Mouse (Mus musculus): ENCODE results near the gene Psen2.

The Psen2 gene

GRCm38 (mm10) chr1:180274725-180275308 lies 11.6 kb upstream of the Psen2 start:
- DNase-seq (ENCODE audit: extremely low spot score, low spot score), result no peak

GRCm38 (mm10) chr1:180269033-180269432 lies 5.8 kb upstream of the Psen2 start:
- no peak for DNase-seq (ENCODE audit: extremely low spot score, low spot score)

DNA sequence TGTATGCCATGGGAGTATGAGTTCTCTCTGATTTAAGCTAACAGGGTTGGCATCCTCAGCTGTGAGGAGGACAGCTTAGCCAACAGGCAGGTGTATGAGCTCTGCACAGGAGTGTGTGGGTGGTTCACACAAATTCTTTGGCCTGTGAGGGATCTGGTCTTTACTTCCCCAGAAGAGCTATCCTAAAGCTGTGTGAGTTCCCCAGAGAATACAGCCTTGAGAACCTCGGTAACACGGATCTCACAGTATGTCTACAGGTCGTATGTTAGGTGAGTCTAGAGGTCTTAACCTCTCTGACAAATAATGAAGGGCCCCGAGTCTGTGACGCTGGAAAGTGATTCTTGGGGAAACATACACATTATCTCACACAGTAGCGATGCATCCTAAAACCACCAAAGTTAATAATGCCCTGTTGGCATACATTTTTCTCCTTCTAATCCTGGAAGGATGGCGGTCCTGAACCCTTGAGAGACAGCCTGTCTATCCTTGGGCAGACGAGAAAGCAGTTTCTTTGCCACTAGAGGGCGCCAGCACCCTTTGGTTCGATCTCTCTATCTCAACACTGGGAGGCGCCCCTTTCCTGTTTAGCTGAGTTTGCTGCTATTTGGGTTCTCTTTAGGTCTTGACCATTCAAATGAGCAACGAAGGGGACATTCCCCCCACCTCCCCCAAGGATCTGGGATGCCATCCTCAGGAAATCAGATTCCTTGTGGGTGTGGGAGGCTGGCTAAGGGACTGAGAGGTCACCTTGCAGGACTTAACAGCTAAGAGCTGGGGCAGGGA lies 5.2 kb upstream of the Psen2 start:
- DNase-seq (ENCODE audit: extremely low spot score, low spot score), result peak; percentile 92

DNA sequence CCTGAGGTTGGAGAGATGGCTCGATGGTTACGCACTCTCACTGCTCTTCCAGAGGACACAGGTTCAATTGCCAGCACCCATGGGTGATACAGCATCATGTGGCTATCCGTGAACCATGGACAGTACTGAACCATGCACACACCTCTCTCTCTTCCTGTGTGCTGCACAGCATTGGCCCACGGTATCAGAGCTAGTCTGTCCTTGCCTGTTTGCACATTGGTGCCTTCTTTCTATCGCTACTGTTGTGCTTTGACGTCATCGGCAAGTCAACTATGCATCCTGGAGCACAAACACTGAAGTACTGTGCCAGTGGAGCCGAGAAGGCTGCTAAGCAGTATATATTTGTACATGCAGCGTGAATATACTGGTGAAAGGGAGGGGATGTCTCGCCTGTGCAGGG lies 3.9 kb upstream of the Psen2 start:
- DNase-seq (ENCODE audit: extremely low spot score, low spot score), result no peak

DNA sequence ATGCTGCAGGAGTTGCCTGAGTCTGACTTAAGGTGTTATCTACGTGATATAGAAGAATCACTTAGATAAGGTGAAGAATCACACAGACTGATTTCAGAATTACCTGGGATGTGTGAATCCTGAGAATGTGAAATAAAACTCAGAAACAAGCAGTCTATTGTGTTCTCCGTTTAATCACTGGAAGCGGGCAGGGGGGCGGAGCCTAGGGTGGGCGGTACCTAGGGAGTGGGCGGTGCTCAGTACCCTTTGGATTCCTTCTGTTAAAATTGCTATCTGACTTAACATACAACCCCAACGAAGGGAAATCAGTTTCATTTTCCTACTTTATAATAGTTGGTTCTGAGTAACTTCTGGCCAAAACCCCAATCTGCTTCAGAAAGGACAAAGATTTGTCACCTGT lies 2.2 kb upstream of the Psen2 start:
- DNase-seq (ENCODE audit: extremely low spot score, low spot score), result no peak

DNA sequence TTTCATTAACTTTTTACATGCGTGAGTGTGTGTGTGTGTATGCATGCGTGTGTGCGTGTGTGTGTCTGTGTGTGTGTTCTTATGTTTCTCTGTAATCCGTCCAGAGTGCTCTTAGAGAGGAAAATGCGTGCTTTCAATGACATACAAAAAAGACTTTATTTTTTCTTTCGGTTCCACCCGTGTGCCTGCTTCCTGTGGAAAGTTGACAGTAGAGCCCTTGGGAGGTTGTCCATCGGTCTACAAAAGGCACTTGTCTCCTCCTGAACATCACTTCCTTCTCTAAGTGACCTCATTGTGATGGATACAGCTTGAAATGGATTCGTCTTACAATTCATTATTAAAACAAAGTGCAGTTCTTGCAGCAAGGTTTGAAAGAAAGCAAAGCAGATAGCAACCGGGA lies 1.6 kb upstream of the Psen2 start:
- no peak for DNase-seq (ENCODE audit: extremely low spot score, low spot score)

- no peak for DNase-seq (ENCODE audit: extremely low spot score, low spot score)
Measured at GRCm38 (mm10) chr1:180264389-180264788, 1.2 kb upstream of the Psen2 start.

DNA sequence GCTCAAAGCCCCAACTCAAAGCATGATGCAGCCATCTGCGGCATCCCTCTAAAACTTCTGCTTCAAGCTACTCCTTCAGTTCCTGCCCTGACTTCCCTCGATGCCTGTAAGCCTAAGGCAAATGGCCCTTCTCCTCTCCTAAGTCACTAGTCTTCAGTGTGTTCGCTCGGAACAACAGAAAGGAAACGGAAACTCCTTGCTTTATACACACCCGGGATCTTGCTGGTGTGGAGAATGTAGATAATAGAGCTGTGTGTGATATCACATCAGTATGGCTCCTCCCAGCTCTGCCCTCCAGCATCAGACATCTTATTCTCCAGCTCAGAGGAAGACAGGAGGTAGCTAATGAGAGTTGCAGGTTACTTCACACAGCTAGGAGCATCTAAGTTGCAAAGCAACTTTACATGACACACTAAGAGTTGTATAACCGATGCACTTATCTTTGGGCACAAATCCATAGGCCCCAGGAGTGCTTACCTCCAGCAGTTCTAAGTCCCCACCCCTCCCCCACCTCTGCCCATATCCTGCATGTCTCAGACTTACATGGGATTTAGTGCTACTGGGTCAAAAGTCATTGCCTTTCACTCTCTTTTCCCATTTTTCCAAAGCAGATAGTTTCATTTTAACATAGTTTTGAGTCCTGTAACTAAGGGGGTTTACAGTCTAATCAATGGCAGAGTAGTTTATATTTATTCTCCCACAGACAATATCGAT lies 1.2 kb downstream of the Psen2 start:
- DNase-seq (ENCODE audit: extremely low spot score, low spot score), result no peak

GRCm38 (mm10) chr1:180261415-180261814 lies 1.8 kb downstream of the Psen2 start:
- no peak for DNase-seq (ENCODE audit: extremely low spot score, low spot score)

- no peak for DNase-seq (ENCODE audit: extremely low spot score, low spot score)
Measured at GRCm38 (mm10) chr1:180260886-180261285, 2.4 kb downstream of the Psen2 start.

DNA sequence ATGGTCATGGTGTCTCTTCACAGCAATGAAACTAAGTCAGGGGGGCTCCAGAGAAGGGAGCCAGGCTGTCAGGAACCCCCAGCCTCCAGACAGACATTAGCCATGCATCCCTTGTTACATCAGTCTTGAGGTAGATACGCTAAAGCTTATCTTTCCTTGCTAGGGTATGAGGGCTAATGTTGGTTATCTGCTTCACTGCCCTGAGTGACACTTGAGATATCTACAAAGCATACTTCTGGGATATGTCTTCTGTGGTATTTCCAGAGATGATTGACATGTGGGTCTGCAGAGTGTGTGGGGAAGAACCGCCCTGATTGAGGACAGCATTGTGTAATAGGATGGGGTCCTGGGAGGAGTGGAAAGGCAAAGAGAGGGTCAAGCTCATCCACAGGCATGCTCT lies 3.5 kb downstream of the Psen2 start:
- DNase-seq (ENCODE audit: extremely low spot score, low spot score), result no peak

GRCm38 (mm10) chr1:180257446-180257845 lies 5.8 kb downstream of the Psen2 start:
- DNase-seq (ENCODE audit: extremely low spot score, low spot score), result no peak

- DNase-seq (ENCODE audit: extremely low spot score, low spot score), result no peak
Measured at GRCm38 (mm10) chr1:180256866-180257265, 6.4 kb downstream of the Psen2 start.

DNA sequence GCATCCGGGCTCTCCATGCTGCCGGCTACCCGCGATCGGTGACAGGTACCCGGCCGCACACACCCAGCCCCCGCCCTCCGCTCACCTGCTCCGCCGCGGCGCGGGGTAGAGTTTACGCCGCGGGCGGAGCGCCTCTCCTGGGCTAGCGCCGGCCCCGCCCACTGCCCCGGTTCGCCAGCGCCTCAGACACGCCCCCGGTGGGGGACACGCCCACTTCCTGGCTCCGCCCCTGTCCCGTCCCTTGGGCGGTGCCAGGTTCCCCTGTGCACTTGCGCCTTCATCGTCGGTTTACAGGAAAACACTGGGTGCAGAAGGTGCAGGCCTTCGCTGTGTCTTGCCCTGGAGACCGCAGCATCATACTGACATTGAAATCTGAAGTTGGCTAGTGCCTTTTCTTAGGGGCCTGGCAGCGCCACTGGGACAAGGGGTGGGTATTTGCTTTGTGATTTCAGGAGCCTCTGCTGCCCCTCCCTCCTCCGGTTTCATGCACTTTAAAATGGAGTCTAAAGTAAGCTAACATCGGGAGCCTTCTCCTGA lies 7.0 kb downstream of the Psen2 start:
- peak; percentile 96 for DNase-seq (ENCODE audit: extremely low spot score, low spot score)

GRCm38 (mm10) chr1:180255294-180256117 lies 7.7 kb downstream of the Psen2 start:
- DNase-seq (ENCODE audit: extremely low spot score, low spot score), result no peak

DNA sequence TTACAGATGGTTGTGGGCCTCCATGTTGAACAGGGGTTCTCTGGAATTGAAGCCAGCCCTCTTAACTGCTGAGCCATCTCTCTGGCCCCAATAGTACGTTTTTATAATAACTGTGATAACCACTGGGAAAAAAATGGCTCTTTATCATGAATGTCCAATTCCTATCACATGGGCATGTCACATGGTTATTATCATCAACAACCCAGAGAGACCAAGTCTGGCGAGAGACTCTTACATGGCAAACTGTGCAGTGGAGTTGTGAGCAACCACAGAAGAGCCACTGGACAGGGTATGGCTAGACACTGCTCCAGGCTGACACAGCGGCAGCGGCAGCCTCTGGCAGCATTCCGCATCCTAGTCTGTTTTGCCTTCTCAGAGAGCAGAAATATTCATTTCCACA lies 8.9 kb downstream of the Psen2 start:
- no peak for DNase-seq (ENCODE audit: extremely low spot score, low spot score)

DNA sequence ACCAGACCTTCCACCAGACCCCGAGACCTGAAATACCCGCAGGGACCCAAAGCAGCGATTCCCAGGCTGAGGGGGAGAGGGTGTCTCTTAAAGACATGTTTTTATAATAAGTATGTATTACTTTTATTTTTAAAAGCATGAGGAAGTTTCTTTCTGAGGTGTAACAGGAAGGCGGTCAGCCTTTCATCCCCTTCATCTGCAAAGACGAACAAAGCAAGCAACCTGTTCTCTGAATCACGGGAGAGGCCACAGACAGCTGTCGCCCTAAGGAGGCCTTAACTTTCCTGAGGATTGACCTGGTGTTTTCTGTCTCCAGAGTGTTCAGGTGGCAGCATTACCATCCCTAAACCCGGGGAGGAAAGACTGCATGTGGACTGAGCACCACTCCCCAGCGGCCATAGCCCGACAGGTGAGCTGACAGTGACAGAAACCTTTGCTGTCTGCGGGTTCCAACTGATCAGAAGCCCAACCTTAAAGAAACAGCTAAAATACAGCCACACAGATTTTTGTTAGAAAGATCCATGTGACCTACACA lies 10.5 kb downstream of the Psen2 start:
- DNase-seq (ENCODE audit: extremely low spot score, low spot score), result no peak

DNA sequence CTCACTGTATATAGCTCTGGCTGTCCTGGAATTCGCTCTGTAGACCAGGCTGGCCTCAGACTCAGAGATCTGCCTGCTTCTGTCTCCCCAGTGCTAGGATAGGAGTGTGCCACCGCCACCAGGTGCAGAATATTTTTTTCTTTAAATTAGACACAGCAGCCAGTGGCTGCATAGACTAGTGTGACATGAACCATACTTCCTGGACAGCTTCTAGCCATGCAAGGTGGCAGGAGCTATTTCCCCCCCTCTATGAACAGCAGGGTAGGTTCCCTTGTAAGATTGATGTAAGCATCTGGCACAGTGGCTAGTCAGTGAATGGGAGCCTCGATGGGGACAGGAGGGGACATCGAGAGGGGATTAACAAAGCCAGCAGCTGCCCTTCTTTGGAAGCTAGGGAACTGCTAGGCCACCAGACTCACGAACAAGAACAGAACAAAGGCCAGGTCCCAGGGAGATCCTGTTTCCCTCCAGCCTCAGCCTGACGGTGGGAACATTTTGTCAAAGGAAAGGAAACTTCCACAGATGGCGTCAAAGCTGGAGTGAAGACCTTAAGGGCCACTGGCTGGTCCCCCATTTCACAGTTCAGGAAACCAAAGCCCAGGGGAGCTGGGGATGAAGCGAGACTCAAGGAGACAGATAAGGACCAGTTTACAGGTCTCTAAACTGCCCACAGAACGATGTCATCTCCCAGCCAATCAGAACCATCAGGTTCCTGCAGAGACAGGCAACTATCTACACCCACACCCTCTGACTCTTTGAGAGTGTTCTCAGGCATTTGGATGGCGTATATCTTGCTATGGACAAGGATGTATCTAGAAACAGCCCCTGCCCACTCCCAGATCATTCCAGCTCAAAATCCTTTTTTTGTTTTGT lies 11.8 kb downstream of the Psen2 start:
- no peak for DNase-seq (ENCODE audit: extremely low spot score, low spot score)

- DNase-seq (ENCODE audit: extremely low spot score, low spot score), result no peak
Measured at GRCm38 (mm10) chr1:180250441-180250830, 12.8 kb downstream of the Psen2 start.
